Mouse (Mus musculus): ENCODE data around the gene Erv3. TPM values are rescaled to one million over a fixed set of nuclear protein-coding genes. Genes with fewer than 3 reads are reported as not detected.
A peak's percentile ranks its signal among the peaks of the same experiment; 100 is the strongest.

Erv3 gene
- total RNA-seq, 2 experiments from 2014 or later: 0.09 to 0.14 TPM

DNA sequence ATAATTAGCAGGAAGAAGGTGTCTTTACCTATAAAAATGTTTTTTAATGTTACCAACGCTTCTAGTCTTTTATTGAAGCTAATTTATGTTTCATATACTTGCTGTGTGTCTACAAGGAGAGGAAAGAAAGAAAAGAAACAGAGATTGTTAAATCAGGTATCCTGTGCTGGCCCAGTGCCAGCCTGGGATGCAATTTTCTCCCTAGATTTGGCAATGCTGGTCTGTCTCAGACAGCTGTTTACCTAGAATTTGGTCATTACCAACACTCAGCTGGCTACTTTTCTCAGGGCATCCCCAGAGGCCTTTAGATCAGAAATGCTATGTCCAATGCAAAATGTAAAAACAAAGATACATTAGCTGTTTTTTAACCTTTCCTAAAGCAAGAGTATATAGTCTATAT lies 13.8 kb upstream of the Erv3 start:
- intact Hi-C loops (cut with DNase I): no loop called here
- no peak for DNase-seq (ENCODE audit: extremely low spot score in 1 of 2, low spot score in 2 of 2)

DNA sequence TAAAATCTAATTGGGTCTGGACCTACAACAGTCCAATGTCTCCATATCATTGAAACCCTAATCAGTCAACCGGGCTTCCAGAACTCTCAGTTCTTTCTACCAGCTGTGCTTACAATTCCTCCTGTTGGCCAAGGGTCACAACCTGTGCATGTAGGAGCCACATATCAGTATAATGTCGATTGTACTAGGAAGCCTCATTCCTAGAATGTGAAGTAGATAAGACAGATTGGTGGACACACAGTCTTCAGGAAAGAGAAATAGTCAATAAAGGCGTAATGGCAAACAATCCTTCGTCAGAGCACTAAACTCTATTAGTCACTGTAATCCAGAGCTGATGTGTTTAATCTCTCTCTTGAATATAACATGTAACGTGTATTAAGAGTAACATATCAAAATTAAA lies 9.4 kb upstream of the Erv3 start:
- intact Hi-C loops (cut with DNase I): no loop called here
- no peak for DNase-seq (ENCODE audit: extremely low spot score in 1 of 2, low spot score in 2 of 2)

DNA sequence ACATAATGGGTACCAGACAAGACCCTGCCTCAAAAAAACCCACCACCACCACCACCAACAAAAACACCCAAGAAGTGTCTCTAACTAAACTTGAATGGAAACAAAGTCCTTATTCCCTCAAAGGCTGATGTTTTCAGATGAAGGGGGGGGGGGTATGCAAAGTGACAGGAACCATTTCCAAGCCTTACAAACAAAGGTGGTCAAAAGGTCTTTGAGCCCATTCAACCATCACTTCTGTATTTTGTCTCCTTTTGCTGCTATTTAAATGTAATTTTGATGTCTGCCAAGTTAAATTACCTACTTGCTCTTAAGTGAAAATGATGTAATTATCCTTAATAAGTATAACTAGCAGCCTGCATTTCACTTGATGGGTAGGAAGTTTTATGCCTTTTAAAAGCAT lies 7.1 kb upstream of the Erv3 start:
- no peak for DNase-seq (ENCODE audit: extremely low spot score in 1 of 2, low spot score in 2 of 2)
- intact Hi-C loops (cut with DNase I): no loop called here

DNA sequence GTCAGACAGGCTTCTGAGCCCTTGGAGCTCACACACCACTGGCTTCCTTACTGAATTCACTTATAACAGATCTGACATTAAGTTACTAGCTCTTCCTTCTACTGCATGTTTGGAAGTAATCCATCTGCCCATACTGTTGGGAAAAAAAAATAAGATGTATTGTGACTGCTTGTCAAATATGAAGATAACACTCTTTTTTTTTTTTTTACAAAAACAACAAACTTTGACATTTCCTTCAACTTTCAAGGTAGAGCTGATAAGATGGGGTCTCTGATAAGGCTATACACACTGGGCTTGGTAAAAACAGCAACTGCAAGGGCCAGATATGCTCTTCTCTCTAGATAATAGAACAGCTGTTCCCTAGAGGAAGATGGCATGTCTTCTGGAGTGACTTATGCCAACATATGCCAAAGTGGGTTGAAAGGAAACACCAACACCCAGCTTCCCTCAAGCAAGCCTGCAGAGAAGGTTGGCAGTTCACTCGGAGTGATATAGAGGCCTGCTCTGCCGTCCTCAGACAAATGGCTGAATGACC lies 4.8 kb upstream of the Erv3 start:
- DNase-seq (ENCODE audit: extremely low spot score in 1 of 2, low spot score in 2 of 2): no peak
- intact Hi-C loops (cut with DNase I): no loop called here

DNA sequence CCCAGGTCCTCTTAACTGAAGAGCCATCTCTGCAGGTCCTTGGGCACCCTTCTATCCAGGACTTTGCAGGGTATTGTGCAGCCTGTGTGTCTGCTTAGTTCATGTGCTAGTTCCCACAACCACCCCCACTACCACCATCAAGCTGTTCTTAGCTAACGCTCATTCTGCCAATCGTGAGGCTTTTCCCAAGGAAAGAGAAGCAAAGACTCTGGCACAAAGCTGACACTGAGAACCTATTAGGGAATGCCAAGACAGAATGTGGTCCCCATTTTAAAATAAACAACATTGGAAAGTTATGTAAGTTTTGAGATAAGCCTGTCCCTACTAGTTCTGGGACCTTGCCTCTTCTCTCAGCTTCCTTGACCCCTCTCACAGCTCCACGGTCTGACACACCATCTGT lies 3.9 kb upstream of the Erv3 start:
- no peak for DNase-seq (ENCODE audit: extremely low spot score in 1 of 2, low spot score in 2 of 2)
- intact Hi-C loops (cut with DNase I): no loop called here

DNA sequence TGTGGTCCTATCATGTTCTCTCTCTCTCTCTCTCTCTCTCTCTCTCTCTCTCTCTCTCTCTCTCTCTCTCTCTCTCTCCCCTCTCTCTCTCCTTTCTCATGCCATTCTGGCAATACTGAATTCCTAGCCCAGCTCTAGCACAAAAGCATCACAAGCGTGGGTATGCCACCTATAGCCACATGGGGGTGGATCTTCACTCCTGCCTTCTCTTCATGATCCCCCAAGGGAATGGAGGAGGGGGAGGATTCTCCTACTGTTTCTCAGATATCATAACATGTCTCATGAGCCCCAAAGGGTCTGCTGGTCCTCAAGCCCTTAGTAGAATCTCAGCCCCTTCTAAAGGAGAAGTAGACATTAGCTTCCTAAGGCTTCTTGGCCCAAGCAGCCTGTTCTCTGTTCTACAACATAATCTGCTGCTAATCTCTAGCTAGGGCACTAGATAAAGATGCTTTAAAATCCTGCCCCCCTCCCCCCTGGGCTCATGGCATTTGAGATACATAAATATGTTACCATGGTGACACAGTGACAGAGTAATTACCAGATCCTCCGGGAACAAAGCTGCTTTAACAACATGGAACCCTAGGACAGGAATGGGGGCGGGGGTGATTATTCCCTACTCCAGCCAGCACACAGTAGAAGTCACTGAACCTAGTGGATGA lies 3.2 kb upstream of the Erv3 start:
- intact Hi-C loops (cut with DNase I): no loop called here
- no peak for DNase-seq (ENCODE audit: extremely low spot score in 1 of 2, low spot score in 2 of 2)

DNA sequence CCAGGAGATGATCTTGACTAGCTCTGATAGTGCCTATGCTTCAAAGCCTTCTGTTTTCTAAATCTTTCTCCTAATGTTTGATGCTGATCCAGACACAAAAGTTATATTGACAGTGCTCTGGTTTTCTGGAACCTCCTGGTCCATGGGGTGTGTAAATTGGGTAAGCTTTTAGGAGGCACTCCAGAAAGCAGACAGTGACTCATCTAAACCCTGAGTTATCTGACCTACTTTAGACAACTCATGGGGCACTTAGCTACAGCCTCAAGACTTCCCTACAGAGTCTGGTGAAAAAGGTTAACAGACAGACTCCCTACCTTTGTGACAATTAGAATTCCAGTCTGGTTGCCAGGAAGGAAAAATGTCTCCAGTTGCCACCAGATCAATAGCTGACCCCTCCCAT lies 1.7 kb downstream of the Erv3 start:
- intact Hi-C loops (cut with DNase I): no loop called here
- DNase-seq (ENCODE audit: extremely low spot score in 1 of 2, low spot score in 2 of 2): no peak

DNA sequence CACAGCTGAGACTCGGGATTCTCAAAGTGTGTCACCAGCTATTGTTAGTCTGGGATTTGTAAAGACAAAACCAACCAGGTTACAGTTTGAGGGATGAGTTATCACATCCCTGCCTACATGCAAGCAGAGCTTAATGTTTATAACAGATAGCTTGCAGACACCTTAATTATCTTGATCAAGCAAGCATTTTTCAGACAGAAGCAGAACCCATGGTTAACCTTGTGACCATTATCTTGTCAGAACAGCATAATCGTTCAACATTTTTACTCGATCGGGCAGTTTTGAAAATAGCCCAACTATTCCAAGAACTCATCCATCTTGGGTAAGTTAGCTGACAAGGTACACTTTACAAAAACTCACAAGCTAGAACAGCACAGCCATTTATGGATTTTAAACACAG lies 5.8 kb downstream of the Erv3 start:
- intact Hi-C loops (cut with DNase I): no loop called here
- DNase-seq (ENCODE audit: extremely low spot score in 1 of 2, low spot score in 2 of 2): no peak

DNA sequence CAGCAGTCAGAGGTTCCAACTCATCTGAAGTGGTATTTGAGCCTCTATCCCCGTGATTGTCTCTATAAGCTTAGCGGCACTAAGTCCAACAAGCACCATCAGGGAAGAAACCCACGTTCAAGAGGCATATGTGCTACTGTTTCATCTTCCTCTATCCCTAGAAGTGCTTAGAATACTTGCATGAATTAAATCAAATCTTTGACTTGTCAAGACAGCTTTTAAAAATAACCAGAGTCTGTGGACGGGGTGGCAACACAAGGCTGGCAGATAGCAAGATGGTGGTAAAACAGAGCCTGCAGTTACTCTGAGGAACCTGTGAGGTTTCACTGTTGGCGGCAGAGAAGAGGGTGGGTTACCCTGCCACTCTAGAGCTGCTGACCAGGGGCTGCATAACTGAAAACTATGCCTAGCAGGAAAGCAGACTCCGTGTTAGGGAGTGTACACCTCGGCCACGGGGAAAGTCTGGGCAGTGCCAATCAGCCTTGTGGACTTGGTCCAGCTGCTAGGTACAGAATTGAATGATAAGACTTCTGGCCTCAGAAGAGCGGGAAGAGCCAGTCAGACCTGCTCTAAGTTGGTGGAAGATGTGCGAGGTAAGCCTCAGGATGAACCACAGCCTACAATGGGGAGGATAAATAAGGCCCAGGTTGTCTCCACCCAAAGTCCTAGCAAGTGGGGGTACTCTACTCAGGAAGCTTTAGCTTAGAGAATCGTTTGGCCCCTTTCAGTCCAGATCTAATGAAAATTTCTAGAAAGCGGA lies 8.0 kb downstream of the Erv3 start:
- DNase-seq (ENCODE audit: extremely low spot score in 1 of 2, low spot score in 2 of 2): no peak
- intact Hi-C loops (cut with DNase I): no loop called here

DNA sequence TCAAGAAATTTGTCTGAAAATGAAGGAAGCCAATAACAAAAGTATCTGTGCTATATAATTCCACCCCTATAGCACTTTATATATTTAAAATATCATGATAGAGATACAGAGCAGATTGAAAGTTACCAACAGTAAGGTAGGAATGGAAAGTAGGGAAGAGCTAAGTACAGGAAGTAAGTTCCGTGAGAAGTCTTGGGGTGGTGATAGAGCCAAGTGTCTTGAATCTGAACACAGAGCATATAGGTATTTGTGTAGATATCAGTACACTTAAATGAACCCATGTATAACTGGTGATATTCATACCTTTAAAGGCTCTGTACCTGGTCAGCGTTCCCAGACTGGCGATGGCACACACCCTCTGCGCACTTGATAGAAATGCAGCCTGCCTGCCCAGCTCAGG lies 9.5 kb downstream of the Erv3 start:
- intact Hi-C loops (cut with DNase I): no loop called here
- DNase-seq (ENCODE audit: extremely low spot score in 1 of 2, low spot score in 2 of 2): no peak

DNA sequence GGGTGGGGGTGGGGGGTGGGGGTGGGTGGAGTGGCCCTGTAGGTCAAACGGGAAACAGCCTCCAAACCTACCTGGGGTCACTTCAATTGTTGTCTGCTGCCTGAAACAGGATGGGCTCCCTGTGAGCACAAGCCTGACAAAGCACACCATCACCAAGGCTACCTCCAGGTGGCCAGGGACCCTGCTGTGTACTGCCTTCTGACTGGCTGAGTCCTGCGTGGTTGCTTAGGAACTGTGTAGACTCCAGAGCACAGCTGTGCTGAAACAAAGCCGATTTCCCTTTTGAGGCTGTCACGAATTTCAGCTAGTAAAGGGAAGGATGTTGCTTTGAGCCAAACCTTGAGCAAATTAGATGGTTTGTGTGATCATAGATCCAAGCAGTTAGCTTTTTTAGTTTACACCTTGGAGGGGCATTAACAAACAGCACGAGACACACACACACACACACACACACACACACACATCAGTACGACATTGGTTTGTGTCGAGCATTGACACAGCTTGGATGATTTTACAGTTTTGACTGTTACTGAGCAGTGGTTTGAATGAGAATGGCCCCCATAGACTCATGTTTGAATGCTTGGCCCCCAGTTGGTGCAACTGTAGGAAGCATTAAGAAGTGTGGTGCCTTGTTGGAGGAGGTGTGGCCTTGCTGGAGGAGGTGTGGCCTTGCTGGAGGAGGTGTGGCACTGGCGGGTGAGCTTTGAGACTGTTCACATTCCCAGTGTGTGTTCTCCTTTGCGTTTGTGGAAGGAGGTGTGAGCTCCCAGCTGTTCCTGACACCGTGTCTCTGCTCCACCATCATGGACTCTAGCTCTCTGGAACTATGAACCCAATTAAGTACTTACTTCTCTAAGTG lies 11.8 kb downstream of the Erv3 start:
- intact Hi-C loops (cut with DNase I): loop anchor here (5.0 kb wide), 2 partner anchors 35 to 65 kb away; no protein-coding TSS in a partner anchor
- DNase-seq (ENCODE audit: extremely low spot score in 1 of 2, low spot score in 2 of 2): peak; percentile 72 to 87

DNA sequence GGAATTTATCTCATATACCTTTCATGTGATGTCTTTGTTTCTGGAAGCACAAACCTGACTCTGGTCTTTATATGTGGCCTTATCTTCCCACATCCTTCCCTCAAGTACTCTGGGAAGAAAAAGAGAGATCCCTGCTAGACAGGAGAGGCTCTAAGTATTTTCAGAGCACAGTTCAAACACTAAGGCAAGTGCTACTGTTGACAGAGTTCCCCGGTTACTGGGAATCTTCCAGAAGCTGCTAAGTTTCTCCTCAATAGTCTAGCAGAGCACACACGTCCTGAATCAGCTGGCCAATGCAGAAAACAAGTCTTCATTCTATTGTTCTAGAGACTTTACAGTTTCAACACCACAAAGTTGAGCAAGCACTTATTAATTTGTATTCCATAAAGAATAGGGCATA lies 12.7 kb downstream of the Erv3 start:
- no peak for DNase-seq (ENCODE audit: extremely low spot score in 1 of 2, low spot score in 2 of 2)
- intact Hi-C loops (cut with DNase I): loop anchor here (5.0 kb wide), 2 partner anchors 35 to 65 kb away; no protein-coding TSS in a partner anchor

DNA sequence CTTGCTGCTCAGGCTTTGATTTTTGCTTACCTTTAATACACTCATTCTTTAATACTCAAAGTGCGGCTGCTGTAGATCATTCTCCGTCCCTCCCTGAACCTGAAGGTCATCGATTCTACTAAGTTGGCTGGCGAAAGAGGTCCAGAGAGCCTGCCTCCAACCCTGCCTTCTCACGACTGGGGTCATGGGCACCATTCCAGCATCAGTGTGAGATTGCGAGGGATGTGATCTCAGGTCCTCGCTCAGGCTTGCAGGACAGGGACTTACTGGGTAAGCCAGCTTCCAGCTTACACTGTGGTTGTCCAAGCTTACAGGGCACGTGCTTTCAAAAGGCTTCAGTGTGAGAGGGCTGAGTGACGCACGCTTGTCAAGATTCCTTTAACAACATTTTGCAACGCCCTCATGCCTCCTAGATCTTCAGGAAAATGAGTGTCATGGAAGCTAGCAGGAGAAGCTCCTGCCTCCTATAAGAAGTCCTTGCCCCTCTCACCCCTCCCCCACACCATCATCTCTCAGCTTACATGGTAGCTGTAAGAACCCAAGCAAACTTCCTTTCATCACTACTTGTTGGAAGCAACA lies 13.3 kb downstream of the Erv3 start:
- DNase-seq (ENCODE audit: extremely low spot score in 1 of 2, low spot score in 2 of 2): no peak
- intact Hi-C loops (cut with DNase I): loop anchor here (5.0 kb wide), 2 partner anchors 36 to 66 kb away; no protein-coding TSS in a partner anchor

DNA sequence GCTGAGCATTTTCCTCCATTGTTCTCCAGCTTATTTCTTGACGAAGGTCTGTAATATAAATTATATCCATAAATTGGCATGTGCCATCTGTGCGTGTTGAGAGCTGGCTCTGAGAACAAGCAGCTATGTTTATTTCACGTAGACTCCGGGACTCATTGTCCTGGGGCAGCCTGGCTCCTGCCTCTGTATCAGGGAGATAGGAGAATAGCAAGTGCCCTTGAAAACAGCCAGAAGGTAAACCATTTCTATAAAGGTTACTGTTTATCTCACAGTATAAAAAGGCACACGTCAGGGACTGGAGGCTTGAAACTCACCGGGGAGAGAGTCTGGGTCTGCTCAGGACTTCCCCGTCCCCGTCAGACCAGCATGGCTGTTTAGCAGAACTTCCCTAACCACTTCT lies 13.9 kb downstream of the Erv3 start:
- DNase-seq (ENCODE audit: extremely low spot score in 1 of 2, low spot score in 2 of 2): no peak
- intact Hi-C loops (cut with DNase I): loop anchor here (5.0 kb wide), 2 partner anchors 37 to 67 kb away; no protein-coding TSS in a partner anchor

DNA sequence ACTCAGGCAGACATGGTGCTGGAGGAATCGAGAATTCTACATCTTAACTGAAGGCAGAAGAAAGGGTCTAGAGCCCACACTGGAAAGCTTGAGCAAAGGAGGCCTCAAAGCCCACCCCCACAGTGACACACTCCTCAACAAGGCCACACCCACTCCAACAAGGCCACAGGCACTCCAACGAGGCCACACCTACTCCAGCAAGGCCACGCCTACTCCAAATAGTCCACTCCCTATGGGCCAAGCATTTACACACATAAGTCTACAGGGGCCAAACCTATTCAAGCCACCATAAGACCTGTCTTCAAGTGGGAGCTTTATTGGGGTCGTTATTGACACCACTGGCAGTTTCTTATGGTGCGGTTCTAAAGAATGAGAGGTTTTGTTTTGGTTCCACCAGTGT lies 17.0 kb downstream of the Erv3 start:
- intact Hi-C loops (cut with DNase I): no loop called here
- DNase-seq (ENCODE audit: extremely low spot score in 1 of 2, low spot score in 2 of 2): no peak

DNA sequence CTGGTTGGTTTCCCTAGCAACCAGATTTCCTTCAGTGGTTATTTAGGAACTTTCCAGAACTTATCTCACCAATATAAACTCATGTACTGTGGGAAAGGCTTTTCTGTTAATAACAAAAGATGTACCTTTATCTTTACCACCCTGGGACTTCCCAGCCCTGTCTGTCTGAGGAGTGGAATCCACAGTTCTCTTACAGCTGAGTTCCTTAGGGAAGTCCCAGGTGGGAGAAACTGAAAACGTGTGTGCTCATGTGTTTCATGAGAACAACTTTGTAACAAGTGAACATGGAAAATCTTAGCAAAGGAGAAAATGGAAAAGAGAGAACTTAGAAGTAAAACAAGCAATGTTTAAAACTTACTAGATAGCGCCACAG lies 18.2 kb downstream of the Erv3 start:
- intact Hi-C loops (cut with DNase I): no loop called here
- no peak for DNase-seq (ENCODE audit: extremely low spot score in 1 of 2, low spot score in 2 of 2)

DNA sequence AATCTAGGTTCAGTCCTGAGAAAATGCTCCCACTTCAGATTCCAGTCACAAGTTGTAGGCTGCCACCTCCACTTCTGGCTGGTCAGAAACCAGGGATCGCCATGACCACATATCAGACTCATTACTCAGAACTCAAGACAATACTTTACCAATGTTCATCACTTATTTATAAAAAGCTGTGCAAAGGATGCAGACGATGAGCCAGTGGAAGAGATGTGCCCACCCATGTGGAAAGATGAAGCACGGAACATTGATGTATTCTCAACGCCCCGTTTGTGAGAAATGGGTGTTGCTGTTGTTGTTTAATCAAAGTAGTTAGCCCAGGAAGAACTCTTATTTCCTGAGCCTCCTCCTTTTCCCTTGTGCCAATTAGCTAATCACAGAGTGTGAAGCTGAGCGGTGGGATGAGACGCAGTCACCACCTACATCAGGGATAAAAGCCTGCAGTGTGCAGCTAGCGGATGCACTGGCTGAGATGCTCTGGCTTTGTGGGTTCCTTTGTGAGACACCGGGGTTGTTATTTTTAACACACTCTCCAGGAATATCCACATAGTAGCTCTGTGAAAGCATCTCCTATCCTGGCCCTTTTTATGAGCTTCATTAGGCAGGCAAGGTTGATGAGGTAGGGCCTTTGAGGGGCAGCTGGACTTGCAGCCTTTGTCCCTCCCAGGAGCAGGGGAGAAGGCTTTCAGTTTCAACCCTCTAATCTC lies 18.8 kb downstream of the Erv3 start:
- no peak for DNase-seq (ENCODE audit: extremely low spot score in 1 of 2, low spot score in 2 of 2)
- intact Hi-C loops (cut with DNase I): no loop called here

DNA sequence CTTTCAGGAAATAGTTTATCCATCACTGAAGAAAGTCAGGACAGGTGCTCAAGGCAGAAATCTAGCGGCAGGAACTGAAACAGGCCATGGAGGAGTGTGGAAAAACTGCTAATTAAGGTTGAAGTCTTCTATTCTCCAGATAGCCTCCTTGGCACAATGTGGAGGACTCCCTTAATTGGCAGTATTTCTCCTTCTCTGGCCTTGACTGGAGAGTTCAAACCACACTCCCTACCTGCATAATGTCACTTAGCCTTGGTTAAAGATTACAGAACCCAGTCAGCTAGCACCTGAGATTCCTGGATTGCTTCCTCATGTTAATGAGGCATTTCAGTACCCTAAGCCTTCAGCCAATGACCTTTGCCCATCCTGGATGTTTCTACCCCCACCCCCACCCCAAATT lies 25.3 kb downstream of the Erv3 start:
- no peak for DNase-seq (ENCODE audit: extremely low spot score in 1 of 2, low spot score in 2 of 2)
- intact Hi-C loops (cut with DNase I): no loop called here

DNA sequence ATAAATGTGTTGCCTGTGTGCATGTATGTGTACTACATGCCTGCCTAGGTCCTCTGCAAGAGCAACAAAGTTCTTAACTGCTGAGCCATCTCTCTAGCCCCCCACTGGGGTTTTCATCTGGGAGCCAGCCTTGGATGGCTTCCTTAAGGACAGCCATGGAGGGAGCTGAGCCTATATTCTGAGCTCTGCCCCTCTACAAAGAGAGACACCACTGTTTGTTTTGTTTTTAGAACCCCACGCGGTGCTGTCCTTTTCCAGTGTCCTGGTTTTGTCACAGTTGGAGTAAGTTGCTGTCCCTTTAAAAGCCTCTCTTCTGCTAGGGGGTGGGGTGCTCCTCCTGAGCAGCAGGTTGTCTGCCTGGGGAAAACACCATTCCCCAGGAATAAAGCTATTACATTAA lies 27.7 kb downstream of the Erv3 start:
- intact Hi-C loops (cut with DNase I): no loop called here
- DNase-seq (ENCODE audit: extremely low spot score in 1 of 2, low spot score in 2 of 2): no peak

Data from left cerebral cortex, postnatal 10 days (tissue).